Mouse (Mus musculus) T-helper 1 cell (primary cell): ENCODE data around the gene Olfr763.
"Not testable (repeated sequence)": the region's sequence is repeated elsewhere in the genome, so short reads cannot be mapped to it uniquely, and the experiment has no call there.

Experiments used
- in situ Hi-C: fragments of 300-600 bp; cut with MboI, MseI; formaldehyde crosslinking; loops from one replicate; pipeline ENCODE4 v1.15.1; 2025; ENCODE audit warnings: high pct_unique_total_duplicates

Gene Olfr763

GRCm38 (mm10) chr10:129010288-129010841 lies at the start of gene Olfr763:
Gene Olfr763 (plus strand): TSS chr10:129010791.
- in situ Hi-C loops = no loop called here

DNA sequence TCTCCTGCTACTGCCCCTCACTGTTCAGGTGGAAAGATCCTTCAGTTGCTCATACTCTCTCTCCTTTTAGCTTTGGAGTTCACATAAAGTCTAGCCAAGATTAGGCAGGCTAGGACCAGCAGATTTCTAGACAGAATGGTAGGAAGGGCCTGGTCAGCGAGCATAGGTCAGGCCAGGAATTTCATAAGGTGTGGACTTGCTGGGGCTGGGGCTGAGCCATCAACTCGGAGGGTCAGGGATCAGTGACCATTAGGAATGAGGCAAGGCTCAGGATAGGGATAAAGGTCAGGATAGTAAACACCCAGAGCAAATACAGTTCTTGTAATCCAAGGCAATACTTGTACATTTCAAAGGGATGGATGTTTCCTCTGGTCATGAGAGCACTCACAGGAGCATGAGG lies 45.6 kb upstream of the Olfr763 start:
- in situ Hi-C loops = no loop called here

DNA sequence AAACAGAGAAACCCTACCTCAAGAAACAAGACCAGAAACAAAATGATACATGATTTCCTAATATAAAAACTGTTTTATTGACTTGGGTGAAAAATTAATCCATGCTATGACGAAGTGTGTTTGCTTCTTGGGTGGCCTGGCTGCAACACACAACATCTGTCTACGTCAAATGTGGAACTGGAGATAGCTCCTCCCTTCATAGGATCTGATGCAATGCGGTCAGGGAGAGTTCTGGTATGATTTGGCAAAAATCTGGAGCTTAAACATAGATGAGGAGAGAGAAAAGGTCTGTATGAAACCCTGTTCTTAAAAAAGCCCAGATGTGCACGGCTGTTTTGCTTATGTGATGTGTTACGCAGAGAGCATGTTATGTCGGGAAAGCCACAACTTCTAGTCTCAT lies 44.7 kb upstream of the Olfr763 start:
- in situ Hi-C loops = no loop called here

GRCm38 (mm10) chr10:128968341-128968749 lies 42.2 kb upstream of the Olfr763 start:
- in situ Hi-C loops = no loop called here

DNA sequence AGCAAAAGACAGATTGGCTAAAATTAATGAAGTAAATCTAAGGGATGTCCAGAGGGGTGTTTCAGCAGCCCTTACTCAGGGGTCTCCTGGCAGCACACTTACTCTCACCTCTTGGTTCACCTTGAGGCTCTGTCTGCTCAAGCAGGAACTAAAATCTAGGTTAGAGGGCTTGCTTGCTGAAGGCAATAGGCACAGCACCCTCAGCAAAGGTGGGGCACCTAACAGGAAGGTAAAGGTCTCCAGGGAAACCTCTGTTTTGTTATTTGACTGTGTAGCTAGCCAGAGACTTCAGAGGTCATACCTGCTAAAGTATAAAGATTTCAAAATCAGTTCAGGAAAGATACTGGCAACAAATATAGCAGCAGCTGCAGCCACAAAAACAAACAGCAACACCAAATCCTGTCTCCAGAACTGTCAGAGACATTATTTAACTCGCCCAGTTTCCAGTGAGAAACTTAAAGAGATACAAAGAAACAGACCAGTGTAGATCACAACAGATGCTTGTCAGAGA lies 39.8 kb upstream of the Olfr763 start:
- in situ Hi-C loops = no loop called here

DNA sequence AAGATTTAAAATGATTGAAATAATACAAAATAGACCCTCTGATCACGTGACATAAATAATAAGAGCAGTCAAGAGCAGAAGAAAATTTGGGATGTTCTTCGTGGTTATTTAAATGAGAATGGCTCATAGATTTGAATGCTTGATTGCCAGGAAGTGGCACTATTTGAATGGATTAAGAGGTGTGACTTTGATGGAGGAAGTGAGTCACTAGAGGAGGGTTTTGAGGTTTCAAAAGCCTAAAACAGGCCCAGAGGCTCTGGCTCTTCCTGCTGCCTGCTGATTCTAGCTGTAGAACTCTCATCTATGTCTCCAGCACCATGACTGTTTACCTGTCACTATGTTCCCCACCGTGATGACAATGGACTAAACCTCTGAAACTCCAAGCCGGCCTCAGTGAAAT lies 37.8 kb upstream of the Olfr763 start:
- in situ Hi-C loops = no loop called here

DNA sequence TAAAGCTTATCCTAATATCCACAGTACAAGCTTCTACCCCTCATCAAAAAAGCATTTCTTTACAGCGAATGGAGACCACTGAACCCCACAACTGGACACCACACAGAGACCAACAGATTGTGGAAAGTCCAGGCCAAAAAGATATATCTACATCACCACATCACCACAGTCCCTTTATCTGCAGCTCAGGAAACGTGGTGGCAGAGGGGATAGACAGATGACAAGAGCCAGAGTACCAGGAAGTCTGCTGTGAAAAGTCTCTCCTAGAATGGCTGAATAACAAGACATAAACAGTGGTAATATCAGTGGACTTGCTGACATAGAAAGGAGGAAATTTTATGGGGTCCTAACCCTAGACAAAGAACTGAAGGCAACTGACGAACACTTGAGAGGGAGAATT lies 34.2 kb upstream of the Olfr763 start:
- in situ Hi-C loops = no loop called here

DNA sequence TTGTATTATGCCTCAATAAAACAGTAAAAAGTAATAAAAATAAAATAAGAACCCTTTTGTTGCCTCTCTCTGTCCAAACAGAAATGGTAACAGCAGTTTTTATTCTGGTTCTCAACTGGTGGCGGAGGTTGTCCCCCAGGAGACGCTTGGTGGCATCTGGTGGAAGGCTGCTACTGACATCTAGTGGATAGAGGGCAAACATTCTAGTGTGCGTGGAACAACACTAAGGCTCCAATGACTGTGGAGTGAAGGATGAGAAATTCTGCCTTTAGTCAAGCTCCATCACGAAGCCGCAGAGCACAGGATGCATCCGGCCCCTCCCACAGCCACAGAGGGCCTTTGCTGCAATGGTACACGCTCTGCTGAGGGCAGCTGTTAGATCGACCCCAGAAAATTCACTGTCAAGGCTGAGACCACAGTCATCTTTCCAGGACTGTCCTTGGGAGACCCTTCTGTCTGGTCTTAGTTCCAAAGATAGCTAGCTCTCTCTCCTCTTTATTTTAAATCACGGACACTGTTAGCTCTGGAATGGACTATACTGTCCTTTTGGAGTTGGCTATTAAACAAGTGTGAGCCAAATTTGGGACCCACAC lies 33.0 kb upstream of the Olfr763 start:
- in situ Hi-C loops = no loop called here

DNA sequence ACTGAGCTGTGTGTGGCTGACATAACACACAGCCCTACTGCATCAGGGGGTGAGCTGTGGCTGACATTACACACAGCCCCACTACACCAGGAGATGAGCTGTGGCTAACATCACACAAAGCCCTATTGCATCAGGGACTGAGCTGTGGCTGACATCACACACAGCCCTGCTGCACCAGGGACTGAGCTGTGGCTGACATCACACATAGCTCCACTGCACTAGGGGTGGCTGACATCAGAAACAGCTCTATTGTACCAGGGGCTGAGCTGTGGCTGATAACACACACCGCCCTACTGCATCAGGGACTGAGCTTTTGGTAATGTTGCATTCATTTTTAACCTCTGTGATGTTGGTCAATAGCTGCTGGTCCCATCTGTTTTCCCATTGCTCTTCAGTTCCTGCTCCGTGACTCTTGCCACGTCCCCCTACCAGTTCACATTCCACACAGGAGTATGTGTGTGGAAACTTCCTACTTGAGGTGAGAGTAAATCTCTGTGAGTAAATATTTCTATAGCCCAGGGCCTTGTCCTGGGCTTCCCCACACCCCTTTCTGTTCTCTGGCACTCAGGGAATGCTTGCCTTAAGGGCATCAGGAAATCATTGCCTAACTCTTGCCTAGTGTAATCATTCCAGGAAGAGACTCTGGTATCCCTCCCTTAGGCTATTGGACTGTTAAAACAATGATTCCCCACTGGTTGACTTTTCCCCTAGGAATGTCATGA lies 29.8 kb upstream of the Olfr763 start:
- in situ Hi-C loops = no loop called here

DNA sequence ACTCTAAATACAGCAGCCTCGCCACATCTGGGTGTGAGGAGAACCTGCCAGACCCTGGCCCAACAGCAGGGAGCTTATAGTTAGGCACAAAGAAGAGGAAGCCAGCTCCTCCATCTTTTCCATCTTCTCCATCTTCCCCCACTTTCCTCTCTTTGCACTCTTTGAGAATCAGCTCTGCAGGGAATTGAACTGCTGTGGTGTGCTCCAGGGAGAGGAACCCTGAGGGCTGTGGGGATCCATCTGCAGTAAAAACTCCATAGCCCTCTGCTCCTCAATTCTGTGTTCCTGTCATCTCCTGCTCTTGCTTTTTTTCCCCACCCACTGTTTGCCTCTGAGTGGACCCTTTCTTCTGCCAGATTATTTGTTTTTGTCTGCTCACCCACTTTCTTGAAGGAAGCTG lies 21.5 kb upstream of the Olfr763 start, which contains the start of gene Olfr9:
TSS of gene Olfr9 (plus strand) at position 301 of the 400 bp plus-strand sequence.
- in situ Hi-C loops = not testable (repeated sequence)

- in situ Hi-C loops = not testable (repeated sequence)
Measured at GRCm38 (mm10) chr10:128990129-128990850, 20.3 kb upstream of the Olfr763 start.

DNA sequence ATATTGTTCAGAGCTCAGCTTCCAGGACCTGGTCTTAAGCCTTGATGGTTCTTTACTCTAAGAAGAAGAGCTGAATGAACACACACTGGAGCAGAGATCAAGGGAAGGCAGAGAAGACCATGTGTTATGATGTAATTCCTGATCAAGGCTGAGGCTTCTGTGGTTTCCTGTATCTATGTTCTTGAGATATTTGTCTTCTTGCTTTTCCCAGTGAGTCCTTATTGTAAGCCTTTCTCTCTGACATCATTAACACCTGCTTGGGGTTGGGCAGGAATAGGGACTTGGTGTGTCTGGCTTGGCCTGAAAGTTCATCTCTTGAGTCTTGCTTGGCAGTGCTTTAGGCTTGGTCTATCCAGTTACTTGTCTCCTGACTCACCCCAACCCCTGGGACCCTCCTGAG lies 19.6 kb upstream of the Olfr763 start:
- in situ Hi-C loops = no loop called here

DNA sequence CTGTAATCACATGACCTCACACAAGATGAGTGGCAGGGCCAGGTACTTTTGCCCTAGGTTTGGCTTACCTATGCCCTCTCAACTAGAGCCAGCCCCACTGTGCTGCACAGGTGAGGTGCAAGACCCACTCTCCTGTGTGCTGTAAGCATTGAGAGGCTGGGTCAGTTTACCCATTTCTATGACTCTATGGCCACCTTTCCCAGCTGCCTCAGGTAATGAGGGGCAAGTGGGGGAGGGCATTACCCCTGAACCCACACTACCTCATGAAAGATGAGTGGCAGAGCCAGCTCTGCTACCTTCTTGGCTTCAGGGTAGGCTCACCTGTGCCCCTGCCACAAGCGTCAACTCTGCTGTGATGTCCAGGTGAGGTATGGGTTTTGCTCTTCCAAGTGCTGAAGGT lies 14.8 kb upstream of the Olfr763 start:
- in situ Hi-C loops = no loop called here

- in situ Hi-C loops = no loop called here
Measured at GRCm38 (mm10) chr10:128996523-128997040, 14.0 kb upstream of the Olfr763 start.

DNA sequence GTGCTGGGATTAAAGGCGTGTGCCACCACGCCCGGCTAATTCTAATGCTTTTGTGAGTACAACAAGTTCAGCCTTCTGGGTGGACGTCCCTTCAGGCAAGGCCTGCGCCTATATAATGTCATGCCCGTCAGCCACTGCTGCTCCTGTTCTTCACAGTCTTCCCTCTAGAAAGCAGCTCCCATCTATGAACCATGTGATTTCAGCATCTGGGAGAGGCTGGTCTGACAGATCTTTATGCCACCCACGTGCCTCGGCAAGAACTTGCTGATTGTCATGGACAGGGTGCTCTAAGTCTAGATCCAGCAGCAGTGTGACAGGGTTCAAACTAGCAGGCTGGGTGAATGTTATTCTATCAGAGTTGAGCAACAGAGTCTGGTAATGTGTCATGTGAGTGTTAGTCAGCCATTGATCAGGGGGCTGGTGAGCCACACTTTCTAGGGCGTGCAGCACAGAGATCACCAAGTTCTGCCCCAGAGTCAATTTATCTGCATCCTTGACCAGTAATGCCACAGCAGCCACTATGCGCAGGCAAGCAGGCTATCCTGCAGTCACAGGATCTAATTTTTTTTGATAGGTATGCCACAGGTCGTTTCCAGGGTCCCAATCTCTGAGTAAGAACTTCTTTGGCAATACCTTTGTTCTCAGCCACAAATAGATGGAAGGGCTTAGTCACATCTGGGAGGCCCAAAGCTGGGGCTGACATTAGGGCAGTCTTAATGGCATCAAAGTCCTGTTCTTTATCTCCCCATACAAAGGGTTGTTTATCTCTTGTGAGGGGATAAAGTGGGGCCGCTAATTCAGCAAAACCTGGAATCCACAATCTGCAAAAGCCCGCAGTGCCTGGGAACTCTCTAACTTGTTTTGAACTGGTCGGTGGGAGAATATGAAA lies 6.3 kb upstream of the Olfr763 start:
- in situ Hi-C loops = no loop called here

GRCm38 (mm10) chr10:129011511-129011910 lies 920 bp downstream of the Olfr763 start:
- in situ Hi-C loops = not testable (repeated sequence)

GRCm38 (mm10) chr10:129014477-129014876 lies 3.9 kb downstream of the Olfr763 start:
- in situ Hi-C loops = no loop called here

GRCm38 (mm10) chr10:129023319-129023718 lies 12.7 kb downstream of the Olfr763 start:
- in situ Hi-C loops = loop anchor here (10.0 kb wide), 1 partner anchor 471 kb away; the partner anchor contains the start of gene Olfr790

DNA sequence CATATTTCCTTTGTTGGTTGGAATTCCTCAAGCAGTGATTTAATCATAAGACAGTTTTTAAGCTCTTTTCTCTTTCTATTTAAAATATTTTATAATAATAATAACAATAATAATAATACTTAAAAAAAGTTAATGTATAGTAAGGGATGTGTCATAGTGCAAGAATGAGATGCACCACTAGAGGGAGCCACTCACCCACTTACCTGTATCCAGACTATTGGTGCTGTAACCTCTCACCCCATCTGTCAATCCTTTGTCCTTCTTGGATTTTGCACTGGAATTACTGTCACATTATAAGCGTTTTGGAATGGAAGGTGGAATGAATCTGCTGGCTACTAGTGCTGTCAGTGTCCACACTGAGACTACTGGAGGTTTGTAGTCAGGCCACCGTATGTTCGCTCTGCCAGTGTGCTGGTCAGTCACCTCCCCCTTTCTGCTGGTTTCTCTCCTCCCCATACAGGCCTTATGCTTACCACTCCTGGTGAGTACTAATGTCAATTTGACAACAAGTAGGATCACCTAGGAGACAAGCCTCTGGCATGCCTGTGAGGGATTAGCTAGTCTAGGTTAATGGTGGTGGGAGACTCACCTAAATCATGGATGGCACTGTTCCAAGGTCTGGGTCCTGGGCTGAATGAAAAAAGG lies 15.5 kb downstream of the Olfr763 start:
- in situ Hi-C loops = loop anchor here (5.0 to 10.0 kb wide), 2 partner anchors 469 to 1066 kb away; partner anchors contain the start of gene Olfr790

DNA sequence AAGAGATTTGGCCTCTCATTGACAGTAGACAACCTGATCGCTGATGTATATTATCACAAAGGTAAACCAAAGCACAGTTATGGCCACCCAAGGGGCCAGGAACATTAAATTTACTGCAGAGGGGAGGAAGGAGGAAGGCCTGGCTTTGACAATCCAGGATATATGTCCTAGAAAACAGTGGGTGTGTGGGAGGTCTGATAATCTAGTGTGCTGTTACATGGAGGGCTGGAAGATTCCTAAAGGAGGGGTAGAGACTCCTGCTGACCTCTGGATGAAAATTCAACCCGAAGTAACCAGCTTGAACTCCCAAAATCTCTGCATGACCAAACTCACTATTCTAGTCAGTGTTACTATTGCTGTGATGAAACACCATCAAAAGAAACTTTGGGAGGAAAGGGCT lies 17.8 kb downstream of the Olfr763 start:
- in situ Hi-C loops = loop anchor here (5.0 to 10.0 kb wide), 2 partner anchors 466 to 1064 kb away; partner anchors contain the start of gene Olfr790
